Mouse (Mus musculus): ENCODE results near the gene Olfr1155.

Olfr1155 gene

DNA sequence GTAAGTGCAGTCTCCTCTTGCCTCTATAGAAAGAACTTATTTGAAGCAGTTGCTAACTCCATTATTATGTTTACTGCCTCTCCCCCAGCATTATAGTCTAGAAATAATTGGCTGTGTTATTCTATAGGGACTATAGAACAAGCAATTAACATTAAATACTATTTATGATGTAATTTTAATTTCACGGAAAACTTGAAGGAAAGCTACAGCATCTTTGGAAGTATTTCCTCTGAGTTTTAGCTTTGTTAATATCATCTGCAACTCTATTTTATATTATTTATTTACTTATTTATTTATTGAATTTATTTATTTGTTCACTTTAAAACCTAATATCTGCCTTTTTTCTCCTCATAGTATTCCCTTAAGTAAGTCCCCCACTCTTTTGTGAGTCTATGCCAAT is at the start of gene Olfr1155:
Olfr1155 (minus strand) TSS at position 101 of the 400 bp plus-strand sequence.
- no peak for DNase-seq (ENCODE audit: low read depth, low spot score)

DNA sequence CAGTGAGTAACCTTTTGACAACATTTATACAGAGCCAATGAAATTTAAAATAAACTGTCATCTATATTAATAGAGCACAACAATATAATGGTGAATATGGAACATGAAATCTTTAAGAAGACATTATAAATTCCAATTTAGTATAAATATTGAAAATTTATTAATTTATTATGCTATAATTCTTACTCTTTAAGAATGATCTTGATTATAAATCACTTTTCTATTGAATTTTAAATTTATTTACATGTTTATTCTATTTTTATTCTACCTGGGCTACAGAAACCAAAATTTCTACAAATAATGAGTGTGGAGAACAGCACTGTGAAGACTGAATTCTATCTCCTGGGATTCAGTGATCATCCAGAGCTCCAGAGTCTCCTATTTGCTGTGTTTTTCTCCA is 44.9 kb upstream of the Olfr1155 start, which contains the start of gene Olfr1158:
Olfr1158 (plus strand) TSS at position 301 of the 400 bp plus-strand sequence.
- no peak for DNase-seq (ENCODE audit: low read depth, low spot score)

DNA sequence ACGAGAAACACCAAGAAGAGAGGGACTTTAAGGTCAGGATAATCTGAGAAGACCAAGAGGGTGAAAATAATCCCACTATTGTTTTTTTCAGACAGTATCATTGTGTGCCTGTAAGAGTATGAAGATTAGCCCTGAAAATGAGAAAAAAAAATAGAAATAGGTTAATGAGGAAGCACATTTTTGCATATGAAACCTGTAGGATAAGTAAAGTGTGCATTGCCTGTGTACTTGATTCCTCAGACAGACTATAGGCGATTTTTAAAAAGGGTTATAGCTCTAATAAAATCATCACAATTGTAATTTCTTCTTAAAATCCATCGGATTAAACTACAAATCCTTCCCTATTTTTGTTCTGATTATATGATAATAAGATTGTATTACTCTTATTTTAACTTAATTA is 29.6 kb upstream of the Olfr1155 start, which contains the start of gene Olfr74:
Olfr74 (minus strand) TSS at position 101 of the 400 bp plus-strand sequence.
- DNase-seq (ENCODE audit: low read depth, low spot score), result no peak

DNA sequence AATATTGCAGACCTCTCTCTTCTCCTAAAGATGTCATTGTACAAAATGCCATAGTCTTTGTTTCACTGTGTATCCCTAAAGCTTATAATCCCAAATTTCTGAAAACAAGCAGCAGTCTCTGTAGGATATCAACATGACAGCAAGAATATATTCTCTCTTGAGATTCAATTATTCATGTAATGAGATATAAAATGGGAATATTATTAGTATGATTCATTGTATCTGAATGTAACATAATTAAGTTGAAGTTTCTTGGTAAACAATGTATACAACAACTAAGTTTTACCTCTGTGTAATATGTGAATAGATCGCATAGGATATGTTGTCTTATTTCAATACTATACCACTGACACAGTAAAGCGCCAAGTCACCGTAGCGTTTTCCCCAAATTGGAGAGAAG is 23.3 kb upstream of the Olfr1155 start, which contains the start of gene Olfr1157:
Olfr1157 (minus strand) TSS at position 101 of the 400 bp plus-strand sequence.
- no peak for DNase-seq (ENCODE audit: low read depth, low spot score)

DNA sequence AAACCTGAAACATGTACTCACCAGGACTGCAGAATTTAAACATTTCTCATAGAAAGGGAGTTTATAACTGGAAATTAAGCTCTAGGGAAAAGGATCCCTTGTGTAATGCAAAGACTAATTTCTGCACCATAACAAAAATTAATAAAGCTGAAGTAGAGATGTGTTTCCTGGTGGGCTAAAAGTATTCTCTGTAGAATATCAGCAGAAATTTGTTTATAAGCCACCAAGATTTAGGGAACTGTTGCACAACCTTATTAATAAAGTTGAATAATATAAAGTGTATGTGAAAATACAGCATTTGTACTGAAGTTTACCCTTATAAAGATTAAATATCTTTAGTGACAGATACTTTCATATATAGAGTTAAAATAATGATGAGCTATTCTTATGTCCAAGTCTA is 8.1 kb upstream of the Olfr1155 start, which contains the start of gene Olfr1156:
Olfr1156 (minus strand) TSS at position 101 of the 400 bp plus-strand sequence.
- no peak for DNase-seq (ENCODE audit: low read depth, low spot score)

DNA sequence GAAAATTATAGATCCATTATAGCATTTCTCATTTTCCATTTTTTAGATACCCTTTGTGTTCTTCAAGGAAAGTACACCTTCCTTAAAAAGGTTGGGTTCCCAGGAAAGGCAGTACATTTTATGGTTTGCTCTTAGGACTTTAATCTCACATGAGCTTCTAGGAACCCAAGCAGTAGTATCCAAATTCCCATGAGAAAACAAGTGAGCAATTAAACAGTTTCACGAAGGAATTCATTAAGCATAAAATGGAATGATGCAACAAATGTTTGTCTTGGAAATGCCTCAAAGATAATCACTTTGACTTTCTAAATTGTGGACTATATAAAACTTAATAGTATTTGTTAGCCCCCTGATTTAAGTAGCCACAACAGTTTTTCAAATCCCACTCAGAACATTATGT is 39.9 kb downstream of the Olfr1155 start, which contains the start of gene Olfr1154:
Olfr1154 (minus strand) TSS at position 101 of the 400 bp plus-strand sequence.
- no peak for DNase-seq (ENCODE audit: low read depth, low spot score)

DNA sequence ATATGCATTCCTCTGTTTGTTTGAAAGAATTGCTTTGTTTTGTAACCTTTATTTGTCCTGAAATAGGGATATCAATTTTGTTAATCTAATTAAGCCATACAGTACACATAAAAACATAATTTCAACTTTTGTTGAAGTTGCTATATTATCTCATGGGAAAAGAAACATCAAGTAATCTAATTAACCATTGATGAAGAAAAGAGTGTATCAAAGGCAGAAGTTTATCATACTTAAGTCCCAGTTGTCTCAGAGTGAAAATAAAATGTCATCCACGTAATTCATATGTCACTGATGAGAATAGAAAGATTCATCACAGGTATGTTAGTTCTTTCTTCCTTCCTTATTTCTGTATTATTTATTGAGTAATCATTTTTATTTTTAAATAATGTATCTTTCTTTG is 50.3 kb downstream of the Olfr1155 start, which contains the start of gene Olfr1153:
Olfr1153 (plus strand) TSS at position 301 of the 400 bp plus-strand sequence.
- no peak for DNase-seq (ENCODE audit: low read depth, low spot score)

Data from mesoderm, embryonic 11.5 days (tissue).